Mouse (Mus musculus): Measurements from ENCODE around the gene Slc22a12.

Gene Slc22a12

GRCm38 (mm10) chr19:6515448-6515847 is 27.4 kb downstream of the Slc22a12 start:
- no peak for DNase-seq (ENCODE audit: low read depth)

GRCm38 (mm10) chr19:6514940-6515339 is 27.9 kb downstream of the Slc22a12 start:
- DNase-seq (ENCODE audit: low read depth) = no peak

DNA sequence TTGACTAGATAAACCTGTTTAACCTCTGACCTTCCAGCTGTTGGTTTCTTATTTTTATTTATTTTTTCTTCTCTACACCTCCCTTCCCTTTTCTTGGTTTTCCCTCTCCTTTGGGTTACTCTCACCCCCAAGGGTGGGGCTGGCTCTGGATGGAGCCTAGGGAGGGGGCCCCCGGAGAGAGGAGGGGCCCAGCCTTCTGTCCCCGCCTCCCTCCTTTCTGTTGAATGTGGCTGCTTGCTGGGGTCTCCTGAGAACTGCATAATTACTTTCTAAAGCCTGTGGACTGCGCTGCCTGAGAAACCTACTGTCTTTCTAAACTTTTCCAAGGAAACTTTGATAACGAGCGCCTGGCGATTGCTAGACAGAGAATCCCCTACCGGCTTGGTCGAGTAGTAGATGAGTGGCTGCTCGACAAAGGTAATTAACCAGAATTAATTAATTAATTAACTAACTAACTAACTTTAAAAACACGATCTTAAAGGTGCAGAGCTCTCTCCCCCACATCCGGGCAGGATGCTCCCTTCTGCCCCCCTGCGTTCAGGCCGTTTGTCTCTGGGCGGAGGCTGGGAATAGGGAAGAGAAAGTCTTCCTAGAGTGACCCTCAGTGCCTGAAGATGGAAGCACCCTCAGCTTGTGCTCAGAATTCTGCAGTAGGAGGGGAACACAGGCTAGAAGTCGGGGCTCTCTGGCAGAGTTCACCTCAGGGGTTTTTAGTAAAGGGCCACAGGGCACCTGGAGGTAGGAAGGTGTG is 29.3 kb downstream of the Slc22a12 start:
- no peak for DNase-seq (ENCODE audit: low read depth)

DNA sequence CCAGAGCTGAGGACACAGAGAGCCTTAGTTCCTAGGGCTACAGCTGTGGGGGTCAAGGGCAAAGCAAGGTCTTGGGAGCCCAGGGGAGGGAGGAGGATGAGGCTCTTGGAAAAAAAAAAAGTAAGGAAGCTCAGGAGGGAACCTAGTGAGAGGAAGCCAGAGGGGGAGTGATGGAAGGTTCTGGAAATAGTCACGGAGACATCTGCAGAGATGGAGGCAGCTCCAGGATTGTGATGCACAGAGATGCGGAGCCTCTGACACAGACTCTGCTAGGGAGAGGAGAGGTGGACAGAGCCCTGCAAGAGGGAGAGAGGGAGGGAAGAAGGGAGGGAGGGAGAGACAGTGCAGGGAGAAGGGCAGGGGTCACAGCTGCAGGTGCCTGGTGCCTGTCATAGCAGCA is 32.3 kb downstream of the Slc22a12 start:
- DNase-seq (ENCODE audit: low read depth) = no peak

DNA sequence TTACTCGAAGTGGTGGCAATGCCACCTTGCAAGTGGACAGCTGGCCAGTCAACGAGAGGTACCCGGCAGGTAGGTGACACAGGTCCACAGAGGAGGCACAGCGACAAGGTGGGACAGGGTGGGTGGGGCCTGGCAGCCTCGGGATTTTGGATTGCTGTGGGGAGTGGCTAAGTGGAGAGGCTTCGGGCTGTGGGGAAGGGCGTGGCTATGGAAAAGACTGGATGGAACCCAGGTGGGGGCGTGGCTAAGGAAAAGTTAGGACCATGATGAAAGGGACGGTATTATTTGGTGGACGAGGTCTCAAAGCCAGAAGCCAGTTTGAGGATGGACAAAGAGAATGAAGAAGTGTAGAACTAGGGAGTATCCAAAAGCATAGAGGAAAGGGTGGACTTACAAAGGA is 33.0 kb downstream of the Slc22a12 start:
- DNase-seq (ENCODE audit: low read depth) = no peak

DNA sequence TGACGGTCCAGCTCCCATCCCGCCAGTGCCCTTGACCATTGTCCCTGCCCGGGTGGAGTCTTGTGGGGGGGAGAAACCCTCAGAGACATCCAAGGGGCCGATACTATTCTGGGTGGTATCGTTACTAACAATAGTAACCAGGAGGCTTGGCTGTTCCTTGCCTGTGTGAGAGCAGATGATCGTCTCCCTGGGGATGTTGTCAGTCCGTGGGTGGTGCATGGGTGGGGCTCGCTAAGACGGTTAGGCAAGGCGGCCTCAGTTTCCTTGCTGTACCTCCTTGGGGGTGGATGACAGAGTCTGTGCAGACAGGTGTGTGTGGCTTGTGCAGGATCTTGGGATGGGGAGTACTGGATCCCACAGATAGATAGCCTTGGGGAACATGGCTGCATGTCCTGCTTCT is 35.4 kb downstream of the Slc22a12 start:
- DNase-seq (ENCODE audit: low read depth) = no peak

DNA sequence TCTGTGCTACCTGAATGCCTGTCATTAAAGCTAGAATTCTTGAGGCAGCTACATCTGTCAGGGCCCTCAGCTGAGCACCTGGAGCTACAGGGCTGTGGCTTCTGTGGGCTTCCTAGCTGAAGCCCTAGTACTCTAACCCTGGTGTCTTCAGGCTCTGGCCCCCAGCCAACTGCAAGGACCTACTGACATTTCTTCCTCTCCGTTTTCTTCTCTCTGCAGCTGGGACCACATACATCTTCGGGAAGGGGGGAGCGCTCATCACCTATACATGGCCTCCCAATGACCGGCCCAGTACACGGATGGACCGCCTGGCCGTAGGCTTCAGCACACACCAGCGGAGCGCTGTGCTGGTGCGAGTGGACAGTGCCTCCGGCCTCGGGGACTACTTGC is 38.2 kb downstream of the Slc22a12 start:
- DNase-seq (ENCODE audit: low read depth) = no peak

- DNase-seq (ENCODE audit: low read depth) = no peak
Measured at GRCm38 (mm10) chr19:6503926-6504655, 38.7 kb downstream of the Slc22a12 start.

GRCm38 (mm10) chr19:6502543-6503319 is 40.1 kb downstream of the Slc22a12 start:
- DNase-seq (ENCODE audit: low read depth) = no peak

- DNase-seq (ENCODE audit: low read depth) = no peak
Measured at GRCm38 (mm10) chr19:6502035-6502541, 40.7 kb downstream of the Slc22a12 start.

DNA sequence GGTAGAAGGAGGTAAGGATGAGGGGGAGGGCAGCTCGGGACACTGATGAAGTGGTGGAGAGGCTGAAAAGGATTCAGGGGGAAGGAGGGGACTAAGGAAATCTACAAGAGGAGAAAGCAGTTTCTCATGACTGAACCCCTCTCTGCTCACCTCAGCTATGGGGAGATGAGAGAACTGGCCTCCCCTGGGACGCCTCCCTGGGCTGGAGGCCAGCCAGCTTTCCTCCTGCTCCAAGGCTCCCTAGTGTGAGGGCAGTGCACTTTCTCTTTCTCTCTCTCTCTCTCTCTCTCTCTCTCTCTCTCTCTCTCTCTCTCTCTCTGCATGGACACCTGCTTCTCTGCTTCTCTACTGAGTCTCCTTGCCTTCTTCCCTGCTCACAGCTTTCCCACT is 42.2 kb downstream of the Slc22a12 start:
- DNase-seq (ENCODE audit: low read depth) = no peak

GRCm38 (mm10) chr19:6499860-6500635 is 42.8 kb downstream of the Slc22a12 start:
- no peak for DNase-seq (ENCODE audit: low read depth)

GRCm38 (mm10) chr19:6498350-6499131 is 44.3 kb downstream of the Slc22a12 start:
- no peak for DNase-seq (ENCODE audit: low read depth)

DNA sequence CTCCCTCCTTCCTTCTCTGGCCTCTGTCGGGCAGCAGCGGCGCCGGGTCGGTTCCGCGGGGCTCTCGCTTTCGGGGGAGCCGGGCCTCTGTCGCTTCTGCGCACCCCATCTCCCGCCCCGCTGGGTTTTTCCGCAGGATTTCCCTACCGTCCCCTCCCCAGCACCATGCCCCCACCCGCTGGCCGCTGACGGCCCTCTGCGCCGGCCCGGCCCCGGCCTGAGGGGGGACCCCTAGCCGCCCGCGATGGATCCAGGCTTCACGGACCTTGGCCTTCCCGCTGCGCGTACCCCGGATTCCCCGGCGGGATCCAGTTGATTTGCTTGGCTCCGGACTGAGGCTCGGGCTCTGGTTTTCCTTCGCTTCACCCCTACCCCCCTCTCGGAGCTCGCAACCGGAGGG is 45.0 kb downstream of the Slc22a12 start:
- no peak for DNase-seq (ENCODE audit: low read depth)

GRCm38 (mm10) chr19:6497150-6497801 is 45.6 kb downstream of the Slc22a12 start:
- no peak for DNase-seq (ENCODE audit: low read depth)

DNA sequence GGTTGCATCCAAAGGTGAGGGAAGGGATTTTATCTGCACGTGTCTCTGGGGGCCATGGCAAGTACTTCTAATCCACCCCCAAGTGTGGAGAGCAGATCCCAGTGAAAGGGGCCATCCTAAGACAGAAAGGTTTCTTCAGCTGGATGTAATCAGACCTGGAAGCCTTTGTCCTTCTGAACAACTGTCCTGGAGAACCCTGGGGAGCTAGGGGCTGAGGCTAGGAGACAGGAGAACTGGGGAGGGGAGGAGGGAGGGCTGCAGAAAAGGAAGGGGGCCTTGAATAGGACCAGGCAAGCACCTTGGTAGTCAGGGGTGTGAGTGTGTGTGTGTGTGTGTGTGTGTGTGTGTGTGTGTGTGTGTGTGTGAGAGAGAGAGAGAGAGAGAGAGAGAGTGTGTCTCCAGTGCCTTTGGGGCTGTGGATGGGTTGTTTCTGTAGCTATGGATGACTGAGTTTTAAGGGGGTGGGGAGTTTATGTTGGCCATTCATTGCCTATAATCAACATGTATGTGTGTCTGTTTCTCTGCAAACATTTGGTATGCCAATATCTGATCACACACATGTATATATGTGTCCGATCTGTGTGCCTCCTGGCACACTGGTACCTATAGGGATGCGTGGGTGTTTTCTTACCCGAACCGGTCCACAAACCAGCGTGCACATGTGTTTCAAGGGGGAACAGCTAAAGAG is 46.2 kb downstream of the Slc22a12 start:
- DNase-seq (ENCODE audit: low read depth) = no peak

DNA sequence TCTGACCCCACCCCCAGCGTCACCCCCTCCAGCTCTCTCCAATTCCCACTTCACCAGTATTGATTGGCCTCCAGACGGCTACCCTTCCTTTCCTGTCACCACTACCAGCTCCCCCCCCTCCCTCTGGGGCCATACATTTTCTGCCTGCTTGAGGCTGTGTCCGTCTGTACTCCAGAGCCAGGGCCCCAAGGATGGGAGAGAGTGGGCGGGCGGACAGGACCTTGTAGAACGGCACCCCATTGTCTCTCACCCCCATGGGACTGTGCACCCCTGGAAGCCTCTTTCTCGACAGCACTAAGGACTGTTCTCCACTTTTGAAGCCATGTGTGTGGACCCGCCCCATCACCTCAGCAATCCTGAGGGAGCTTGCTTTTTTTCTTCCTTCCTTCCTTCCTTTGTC is 47.1 kb downstream of the Slc22a12 start:
- no peak for DNase-seq (ENCODE audit: low read depth)

GRCm38 (mm10) chr19:6494504-6495170 is 48.2 kb downstream of the Slc22a12 start:
- no peak for DNase-seq (ENCODE audit: low read depth)

DNA sequence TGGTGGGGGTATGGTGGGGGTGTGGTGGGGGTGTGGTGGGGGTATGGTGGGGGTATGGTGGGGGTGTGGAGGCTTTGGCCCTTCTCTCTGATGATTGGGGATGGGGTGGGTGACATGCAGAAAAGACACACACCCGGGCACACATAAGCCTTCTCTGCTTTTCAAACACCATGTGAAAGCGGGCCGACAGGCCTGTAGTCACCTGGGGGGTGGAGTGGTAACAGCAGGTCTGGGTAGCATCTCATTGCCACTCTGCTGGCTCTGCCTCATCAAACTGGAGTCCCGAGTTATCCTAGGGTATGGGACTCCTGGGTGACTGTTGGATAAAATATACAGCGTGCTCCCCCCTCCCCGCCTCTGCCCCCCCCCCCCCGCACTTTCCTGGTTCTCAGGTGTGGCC is 48.8 kb downstream of the Slc22a12 start:
- DNase-seq (ENCODE audit: low read depth) = no peak

Data from naive thymus-derived CD4-positive, alpha-beta T cell, adult 2 months (primary cell).